Mouse (Mus musculus) midbrain, embryonic 14.5 days (tissue): Measurements from ENCODE around the gene AI467606. TPM values are rescaled to one million over a fixed set of nuclear protein-coding genes. Genes with fewer than 3 reads are reported as not detected.

Experiments
- ATAC-seq: fragments of 200-750 bp; cut with Nextera tagmentation; 2 replicates; pipeline ENCODE4 v1.8.0; 2017; ENCODE audit warnings: moderate number of reproducible peaks, moderate library complexity; ENCODE audit not compliant: low FRiP score, low TSS enrichment
- DNase-seq: peaks from one replicate; pipeline ENCODE4 v3.0.0-alpha.2; 2015
- H3K27ac ChIP-seq: fragments of 300-500 bp; sonication (generic); replicated peaks from 2 replicates; pipeline ENCODE4 v1.5.1; 2014; ENCODE audit warnings: mild to moderate bottlenecking, low read depth, low read length, moderate library complexity
- H3K27me3 ChIP-seq: fragments of 300-500 bp; sonication (generic); 2 replicates; pipeline ENCODE4 v1.6.1; 2014; ENCODE audit warnings: low read length, control low read depth, mixed read lengths; ENCODE audit not compliant: control insufficient read depth, insufficient read depth
- H3K36me3 ChIP-seq: fragments of 300-500 bp; sonication (generic); 2 replicates; pipeline ENCODE4 v1.6.1; 2014; ENCODE audit warnings: low read length, control low read depth; ENCODE audit not compliant: control insufficient read depth, insufficient read depth
- H3K4me1 ChIP-seq: fragments of 300-500 bp; sonication (generic); 2 replicates; pipeline ENCODE4 v1.6.1; 2014; ENCODE audit warnings: mild to moderate bottlenecking, antibody characterized with exemption, low read length, control low read depth; ENCODE audit not compliant: control insufficient read depth, insufficient read depth
- H3K4me2 ChIP-seq: fragments of 300-500 bp; sonication (generic); 2 replicates; pipeline ENCODE4 v1.6.1; 2014; ENCODE audit warnings: mild to moderate bottlenecking, low read length, moderate library complexity
- H3K4me3 ChIP-seq: fragments of 300-500 bp; sonication (generic); replicated peaks from 2 replicates; pipeline ENCODE4 v1.5.1; 2014; ENCODE audit warnings: low read depth, low read length
- H3K9ac ChIP-seq: fragments of 300-500 bp; sonication (generic); replicated peaks from 2 replicates; pipeline ENCODE4 v1.6.1; 2014; ENCODE audit warnings: mild to moderate bottlenecking, low read length, moderate library complexity
- H3K9me3 ChIP-seq: fragments of 300-500 bp; sonication (generic); 2 replicates; pipeline ENCODE4 v1.6.1; 2016; ENCODE audit warnings: low read length, control low read depth, mixed read lengths; ENCODE audit not compliant: control insufficient read depth
- WGBS: fragments of 180-500 bp; shearing (Covaris S2); extraction: QIAGEN DNeasy Blood & Tissue Kit; methylation state at CpG from one replicate; pipeline ENCODE4 v1.1.7; 2014; 5-methylcytosine and 5-hydroxymethylcytosine counted together
- polyA plus RNA-seq: library from polyadenylated mRNA; unstranded; fragments of >200 nt; fragmentation: Nextera tagmentation; extraction: Ambion mirVana; gene quantifications from 2 replicates; pipeline ENCODE4 v1.2.1, GENCODE M21; 2014

AI467606 gene
- polyA plus RNA-seq, 1 experiment from 2014 or later: 2.2 TPM

DNA sequence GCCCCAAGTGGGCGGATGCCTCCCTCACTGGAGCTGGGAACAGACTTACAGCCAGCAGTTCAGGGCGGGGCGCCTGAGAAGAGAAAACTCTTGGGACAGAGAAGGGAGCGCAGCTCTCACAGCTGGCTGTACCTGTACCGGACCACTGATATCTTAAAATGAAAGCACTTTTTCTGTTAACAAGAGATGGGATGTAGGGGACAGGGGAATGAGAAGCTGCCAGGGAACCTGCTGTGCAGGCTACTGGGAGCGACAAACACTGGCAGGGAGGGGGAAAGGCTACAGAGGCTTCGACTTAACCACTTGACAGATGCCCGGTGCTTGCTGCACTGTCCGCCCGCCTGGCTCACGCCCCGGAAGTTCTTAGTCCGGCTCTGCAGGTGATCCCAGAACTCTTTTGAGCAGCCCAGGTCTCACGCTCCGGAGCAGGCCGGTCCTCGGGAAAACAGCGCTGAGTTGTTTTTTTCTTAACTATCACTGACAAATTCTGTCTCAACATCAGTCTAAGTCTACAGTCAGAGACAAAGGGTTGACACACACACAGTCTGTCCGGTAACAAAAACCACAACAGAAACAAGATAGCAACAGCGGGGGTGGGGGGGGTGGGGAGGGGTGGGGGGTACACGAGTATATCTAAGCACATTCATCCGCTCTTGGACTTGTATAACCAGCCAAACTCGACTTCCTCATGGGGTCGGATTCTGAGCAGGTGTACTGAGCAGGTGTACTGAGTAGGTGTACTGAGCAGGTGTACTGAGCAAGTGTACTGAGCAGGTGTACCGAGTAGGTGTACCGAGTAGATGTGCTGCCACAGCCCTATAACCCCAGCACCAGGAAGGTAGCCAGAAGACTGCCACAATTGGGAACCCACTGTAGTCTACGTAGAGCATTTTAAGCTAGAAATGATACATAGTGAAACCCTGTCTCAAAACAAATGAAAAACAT, 2.0 kb upstream of the AI467606 start:
- ATAC-seq (no peak), DNase-seq (peak; percentile 22)
- H3K27me3 ChIP-seq: no peaks in the 10 kb centered on the region
- 0 out of 2 replicates have a peak, but pooled peaks cover 4% of the 10 kb centered on the region for H3K4me1 ChIP-seq
- no peak overlapping the region for H3K27ac ChIP-seq
- no peaks in the 10 kb centered on the region for H3K9me3 ChIP-seq
- peak overlapping the region; percentile 47 for H3K4me2 ChIP-seq
- H3K4me3 ChIP-seq: no peak overlapping the region
- H3K36me3 ChIP-seq: no peaks in the 10 kb centered on the region
- WGBS: 23% methylated on average over 27 of the region's 27 CpGs
- 0 out of 2 replicates have a peak overlapping the region, but pooled peaks have one; percentile 12 for H3K9ac ChIP-seq

DNA sequence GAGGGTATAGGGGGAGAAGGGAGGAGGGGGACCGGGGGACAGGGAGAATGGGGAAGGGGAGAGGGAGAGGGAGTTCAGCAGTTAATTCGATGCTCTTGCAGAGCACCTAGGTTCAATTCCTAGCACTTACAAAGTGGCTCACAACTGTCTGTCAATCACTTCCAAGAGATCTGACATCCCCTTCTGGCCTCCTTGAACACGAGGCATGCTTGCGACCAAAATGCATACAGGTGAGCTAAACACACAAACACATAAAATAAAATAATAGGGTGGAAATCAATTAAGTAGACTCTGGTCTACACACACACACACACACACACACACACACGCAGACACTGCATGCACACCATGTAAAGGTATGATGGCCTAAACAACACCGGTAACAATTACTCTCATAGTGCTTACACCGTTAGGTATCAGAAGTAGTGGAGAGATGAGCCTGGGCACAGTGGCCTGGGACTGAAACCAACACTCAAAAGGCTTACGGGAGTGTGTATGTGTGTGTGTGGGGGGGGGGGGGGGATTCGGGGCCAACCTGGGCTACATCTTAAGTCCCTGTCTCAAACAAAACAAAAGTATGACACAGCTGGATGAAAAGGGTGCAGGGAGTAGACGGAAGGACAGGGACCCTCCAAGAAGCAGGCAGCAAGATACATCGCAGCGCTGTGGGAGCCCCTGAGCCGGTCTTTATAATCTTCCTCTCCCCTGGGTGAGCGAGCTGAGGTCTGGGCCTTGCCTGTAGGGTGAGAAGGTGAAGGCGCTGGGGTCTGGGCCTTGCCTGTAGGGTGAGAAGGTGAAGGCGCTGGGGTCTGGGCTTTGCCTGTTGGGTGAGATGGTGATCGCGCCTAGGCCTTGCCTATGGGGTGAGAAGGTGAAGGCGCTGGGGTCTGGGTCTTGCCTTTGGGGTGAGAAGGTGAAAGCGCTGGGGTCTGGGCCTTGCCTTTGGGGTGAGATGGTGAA, 725 bp upstream of the AI467606 start:
- ATAC-seq (no peak), DNase-seq (no peak)
- 88% methylated on average over 20 of the region's 20 CpGs for WGBS
- Histone ChIP-seq H3K36me3 (no peaks in the 10 kb centered on the region), H3K9me3 (no peaks in the 10 kb centered on the region), H3K4me1 (0 out of 2 replicates have a peak, but pooled peaks cover 4% of the 10 kb centered on the region), H3K27ac (no peak overlapping the region), H3K4me3 (no peak overlapping the region), H3K4me2 (no peak overlapping the region), H3K27me3 (no peaks in the 10 kb centered on the region), H3K9ac (no peak overlapping the region)

DNA sequence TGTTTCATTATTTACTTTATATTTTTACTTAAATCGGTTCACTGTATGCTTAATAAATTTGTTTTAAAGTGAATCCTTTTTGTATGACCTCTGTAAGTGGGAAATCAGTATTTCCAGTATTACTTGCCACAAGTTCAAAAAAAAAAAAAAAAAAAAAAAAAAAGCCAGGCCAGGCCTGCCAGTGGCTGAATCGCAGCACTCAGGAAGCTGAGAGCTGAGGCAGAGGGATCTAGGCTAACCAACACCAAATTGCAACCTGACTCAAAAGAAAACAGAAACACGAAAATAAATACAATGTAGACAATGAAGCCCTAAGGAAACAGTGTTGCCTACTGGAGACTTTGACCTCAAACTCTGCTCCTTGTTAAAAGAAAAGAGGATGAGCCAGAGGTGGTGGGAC, 2.8 kb downstream of the AI467606 start:
- Histone ChIP-seq H3K36me3 (no peaks in the 10 kb centered on the region), H3K9me3 (no peaks in the 10 kb centered on the region), H3K4me3 (no peak overlapping the region), H3K27ac (no peak overlapping the region), H3K4me2 (no peak overlapping the region), H3K9ac (no peak overlapping the region), H3K27me3 (no peaks in the 10 kb centered on the region), H3K4me1 (0 out of 2 replicates have a peak, but pooled peaks cover 3% of the 10 kb centered on the region)
- 81% methylated on average over 3 of the region's 3 CpGs for WGBS
- ATAC-seq (no peak), DNase-seq (no peak)

DNA sequence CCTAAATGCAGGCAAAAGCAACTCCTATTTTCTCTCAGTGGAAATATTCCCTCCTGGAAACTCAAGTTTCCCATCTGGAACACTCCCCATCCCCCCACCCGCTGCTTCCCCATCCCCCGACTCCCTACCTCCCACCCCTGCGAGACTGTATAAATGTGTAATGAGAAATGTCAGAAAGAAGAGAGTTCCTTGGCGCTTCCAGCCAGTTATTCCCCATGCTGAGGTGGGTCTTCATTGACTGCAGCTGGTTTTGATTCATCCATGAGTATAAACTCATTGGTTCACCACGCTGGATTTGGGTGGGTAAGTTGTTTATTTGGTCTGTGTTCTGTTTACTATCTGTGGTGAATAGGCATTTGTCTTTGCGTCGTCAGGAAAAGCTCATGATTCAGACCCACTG, 5.3 kb downstream of the AI467606 start:
- Histone ChIP-seq H3K27me3 (no peaks in the 10 kb centered on the region), H3K4me2 (no peak overlapping the region), H3K4me3 (no peak overlapping the region), H3K9ac (no peak overlapping the region), H3K27ac (no peak overlapping the region), H3K36me3 (no peaks in the 10 kb centered on the region), H3K9me3 (no peaks in the 10 kb centered on the region), H3K4me1 (no peaks in the 10 kb centered on the region)
- 76% methylated on average over 7 of the region's 7 CpGs for WGBS
- ATAC-seq: no peak
- DNase-seq: no peak

DNA sequence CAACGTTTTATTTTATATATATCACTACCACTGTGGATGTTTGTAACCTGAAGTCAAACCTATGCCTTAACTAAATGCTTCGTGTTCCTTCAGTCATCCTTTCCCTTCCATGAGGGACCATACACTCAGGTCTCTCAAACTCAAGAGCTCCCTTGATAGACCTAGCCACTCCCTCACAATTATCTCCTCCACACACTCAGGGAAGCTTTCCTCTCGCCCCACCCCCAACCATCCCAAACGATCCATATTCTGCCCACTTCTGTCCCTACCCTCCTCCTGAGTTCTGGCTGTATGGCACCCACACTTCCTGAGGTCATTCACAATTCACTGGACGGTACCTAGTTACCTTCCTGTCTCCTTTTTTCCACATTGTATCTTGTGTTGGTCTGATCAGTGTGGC, 7.4 kb downstream of the AI467606 start:
- Histone ChIP-seq H3K4me2 (no peak overlapping the region), H3K27me3 (no peaks in the 10 kb centered on the region), H3K4me1 (no peaks in the 10 kb centered on the region), H3K9me3 (no peaks in the 10 kb centered on the region), H3K9ac (no peak overlapping the region), H3K27ac (no peak overlapping the region), H3K36me3 (no peaks in the 10 kb centered on the region), H3K4me3 (no peak overlapping the region)
- WGBS: 90% methylated on average over 5 of the region's 5 CpGs
- ATAC-seq: no peak
- DNase-seq: no peak

DNA sequence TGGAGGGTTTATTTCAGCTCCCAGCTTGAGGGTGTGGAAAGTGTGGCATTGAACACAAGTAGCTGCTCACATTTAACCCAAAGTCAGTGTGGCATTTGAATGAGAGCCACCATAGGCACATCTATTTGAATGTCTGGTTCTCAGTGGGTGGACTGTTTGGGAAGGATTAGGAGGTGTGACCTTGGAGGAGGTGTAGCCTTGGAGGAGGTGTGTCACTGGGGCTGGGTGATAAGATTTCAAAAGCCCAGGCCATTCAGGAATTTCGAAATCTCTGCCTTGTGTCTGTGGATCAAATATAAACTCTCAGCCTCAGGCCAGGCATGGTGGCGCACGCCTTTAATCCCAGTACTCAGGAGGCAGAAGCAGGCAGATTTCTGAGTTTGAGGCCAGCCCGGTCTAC, 7.8 kb downstream of the AI467606 start:
- WGBS: 87% methylated on average over 4 of the region's 4 CpGs
- ATAC-seq: no peak

DNA sequence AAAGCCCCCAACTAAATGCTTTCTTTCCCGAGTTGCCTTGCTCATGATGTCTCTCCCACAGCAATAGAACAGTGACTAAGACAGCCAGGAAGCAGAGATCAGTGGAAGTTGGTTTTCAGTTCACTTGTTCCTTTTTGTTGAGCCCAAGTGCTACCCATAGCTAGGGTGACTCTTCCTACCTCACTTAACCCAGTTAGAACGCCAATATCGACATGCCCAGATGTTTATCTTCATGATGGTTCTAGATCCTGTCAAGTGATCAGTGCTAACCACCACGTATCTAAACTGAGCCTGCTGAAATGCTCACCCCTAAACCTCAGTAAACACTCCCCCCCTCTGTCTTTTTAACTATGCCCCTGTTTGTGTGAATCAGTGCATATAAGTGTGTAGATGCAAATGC, 8.4 kb downstream of the AI467606 start:
- Histone ChIP-seq H3K36me3 (no peaks in the 10 kb centered on the region), H3K4me3 (no peak overlapping the region), H3K4me1 (0 out of 2 replicates have a peak, but pooled peaks cover 3% of the 10 kb centered on the region), H3K9ac (no peak overlapping the region), H3K4me2 (no peak overlapping the region), H3K27me3 (no peaks in the 10 kb centered on the region), H3K27ac (no peak overlapping the region), H3K9me3 (no peaks in the 10 kb centered on the region)
- 88% methylated on average over 4 of the region's 4 CpGs for WGBS
- no peak for DNase-seq
- ATAC-seq: no peak

More for the DNA sequence above, 7.8 kb downstream of the AI467606 start:
- no peaks in the 10 kb centered on the region for H3K36me3 ChIP-seq
- no peaks in the 10 kb centered on the region for H3K27me3 ChIP-seq
- H3K4me3 ChIP-seq: no peak overlapping the region
- H3K4me1 ChIP-seq: no peaks in the 10 kb centered on the region
- no peaks in the 10 kb centered on the region for H3K9me3 ChIP-seq
- no peak overlapping the region for H3K27ac ChIP-seq
- H3K4me2 ChIP-seq: no peak overlapping the region
- no peak for DNase-seq
- H3K9ac ChIP-seq: no peak overlapping the region

DNA sequence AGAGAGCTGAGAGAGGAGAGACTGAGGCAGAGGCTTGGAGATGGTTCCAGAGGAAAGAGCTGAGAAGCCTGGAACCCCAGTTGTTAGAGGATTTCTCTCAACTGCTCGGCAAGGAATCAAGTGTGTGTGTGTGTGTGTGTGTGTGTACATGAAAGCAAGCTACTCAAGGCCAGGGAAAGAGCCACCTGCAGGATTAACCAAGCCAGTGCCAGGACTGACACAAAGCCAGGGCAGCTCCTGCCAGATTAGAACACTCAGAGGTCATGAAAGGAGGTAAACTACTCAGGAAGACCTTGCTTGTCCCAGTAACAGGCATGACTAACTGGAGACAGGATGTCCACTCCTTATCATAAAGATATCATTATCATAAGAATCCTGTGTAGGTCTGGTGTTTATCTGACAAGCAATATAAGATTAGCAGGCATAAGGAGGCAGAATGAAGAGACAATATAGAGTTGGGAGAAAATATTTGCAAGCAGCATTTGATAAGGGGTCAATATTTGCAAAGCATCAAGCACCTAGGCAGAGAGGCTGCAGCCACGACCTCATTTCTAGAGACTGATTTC, 10.4 kb downstream of the AI467606 start:
- Histone ChIP-seq H3K36me3 (no peaks in the 10 kb centered on the region), H3K27me3 (no peaks in the 10 kb centered on the region), H3K27ac (no peak overlapping the region), H3K9ac (no peak overlapping the region), H3K9me3 (no peaks in the 10 kb centered on the region), H3K4me3 (no peak overlapping the region), H3K4me1 (peaks cover 7% of the 10 kb centered on the region; the same call in 1 of the 2 replicates), H3K4me2 (no peak overlapping the region)
- WGBS: 40% methylated on average over 2 of the region's 2 CpGs
- DNase-seq (no peak), ATAC-seq (no peak)
